Mouse (Mus musculus) frontal cortex, postnatal 10 days (tissue): Measurements from ENCODE around the gene Setd1b.

Experiments used
- DNase-seq, 2 experiments: peaks; one replicate each; pipeline ENCODE4 v3.0.0; 2022; ENCODE audit warnings: low spot score in 2 of 2, mixed read lengths in 1 of 2

Gene Setd1b

DNA sequence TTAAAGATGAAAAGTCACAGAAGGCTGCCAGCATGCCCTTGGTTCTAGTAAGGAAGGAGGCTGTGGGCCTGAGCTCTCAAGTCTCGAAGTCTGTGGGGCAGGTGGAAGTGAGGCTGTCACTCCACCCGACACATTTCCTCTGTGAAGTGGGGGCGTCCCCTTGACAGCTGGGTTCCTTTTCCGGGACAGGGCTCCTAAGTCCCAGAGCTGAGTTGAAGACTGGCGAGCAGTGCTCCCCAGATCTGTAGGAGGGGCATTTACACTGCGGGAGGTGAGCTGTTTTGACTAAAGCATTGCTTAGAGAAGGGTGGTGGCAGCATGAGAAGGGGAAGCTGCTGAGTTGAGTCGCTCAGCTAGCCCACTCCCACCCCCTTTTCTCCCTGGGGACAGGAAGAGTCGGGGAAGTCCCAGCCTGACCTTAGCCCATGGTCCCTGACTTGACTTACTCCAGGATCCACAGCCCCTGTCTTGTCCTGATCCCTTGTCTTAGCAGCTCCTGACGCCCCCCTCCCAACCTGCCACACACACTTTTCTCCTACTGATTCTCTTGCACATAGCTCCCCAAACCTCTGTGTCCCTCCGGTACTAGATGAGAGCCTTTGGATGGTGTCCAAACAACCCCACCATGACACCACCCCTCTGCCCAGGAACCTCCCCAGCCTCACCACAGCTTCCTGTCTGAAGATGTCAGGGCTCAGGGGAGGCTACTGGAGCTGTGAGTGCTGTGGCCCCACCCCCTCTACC, 13.4 kb upstream of the Setd1b start:
- DNase-seq, result no peak

DNA sequence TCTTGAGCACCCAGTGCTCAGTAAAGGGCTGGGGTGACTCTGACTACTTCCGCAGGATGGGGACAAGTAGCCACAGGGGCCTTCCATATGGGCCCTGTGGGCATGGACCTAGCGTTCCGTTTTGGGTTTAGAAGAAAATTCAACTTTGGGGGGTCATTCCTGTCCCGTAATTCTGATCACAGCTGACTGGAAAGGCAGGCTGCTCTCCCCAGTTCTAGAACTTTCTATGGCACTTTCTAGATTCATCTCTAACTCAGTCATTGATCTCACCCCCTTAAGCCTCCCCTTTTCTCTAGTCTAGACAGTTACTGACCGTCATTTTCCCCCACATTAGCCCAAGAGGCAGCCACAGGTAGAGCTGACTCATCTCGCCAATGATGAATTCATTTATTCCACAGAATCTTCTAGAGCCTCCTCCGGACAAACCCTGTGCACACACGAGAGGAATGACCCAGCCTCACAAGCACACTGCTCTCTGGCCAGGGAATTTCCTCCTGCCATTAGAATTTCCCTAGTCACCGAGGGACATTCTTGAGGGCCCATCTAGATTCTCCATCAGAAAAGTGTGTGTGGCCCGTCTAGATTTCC, 12.7 kb upstream of the Setd1b start:
- DNase-seq, result no peak

DNA sequence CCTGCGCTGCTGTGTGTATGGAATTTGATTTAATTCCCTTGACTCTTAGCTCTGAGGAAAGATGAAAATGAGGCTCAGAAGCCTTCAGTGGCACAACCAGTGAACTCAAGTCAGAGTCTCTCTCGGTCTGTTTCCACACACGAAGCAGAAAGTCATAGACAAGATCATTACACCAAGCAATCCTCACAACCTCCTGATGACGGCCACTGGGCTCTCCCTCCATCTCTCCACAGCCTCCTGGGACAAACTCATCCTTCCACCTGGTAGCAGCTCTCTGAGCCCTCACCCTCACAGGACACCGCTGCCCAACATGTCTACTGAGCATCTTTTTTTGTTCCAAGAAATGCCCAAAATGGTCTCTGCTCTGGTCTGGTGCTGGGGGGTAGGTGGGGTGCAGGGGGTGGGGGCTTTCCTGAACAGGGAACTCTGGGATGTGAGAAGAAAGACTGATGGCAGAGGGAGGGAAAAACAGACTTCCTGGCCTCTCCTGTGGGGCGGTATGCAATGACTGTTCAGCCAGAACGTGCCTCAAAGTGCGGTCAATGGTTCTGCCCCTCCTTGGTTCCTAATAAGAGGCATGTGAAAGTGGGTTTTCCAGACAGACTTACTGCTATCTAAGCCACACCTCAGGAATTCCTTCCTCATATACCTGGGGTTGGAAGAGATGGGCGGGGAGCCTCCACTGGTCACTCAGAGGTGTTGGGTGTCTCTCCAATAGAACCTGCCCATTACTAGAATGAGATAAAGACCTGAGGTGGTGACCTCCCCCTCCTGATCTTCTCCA, 11.8 kb upstream of the Setd1b start:
- DNase-seq, result no peak

DNA sequence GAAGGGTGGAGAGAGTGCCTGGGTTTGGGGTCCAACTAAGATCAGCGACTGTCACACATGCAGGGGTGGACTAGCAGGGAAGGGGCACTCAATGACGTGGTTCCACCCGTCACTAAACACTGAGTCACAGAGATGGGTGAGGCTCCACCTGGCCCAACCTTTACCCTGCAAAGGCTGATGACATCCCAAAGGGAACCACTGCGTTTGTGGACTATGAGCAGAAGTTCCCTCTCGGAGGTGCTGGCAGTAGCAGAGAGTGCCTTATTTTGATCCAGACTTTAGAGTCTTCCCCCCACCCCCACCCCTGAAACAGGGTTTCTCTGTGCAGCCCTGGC, 11.2 kb upstream of the Setd1b start:
- no peak for DNase-seq

DNA sequence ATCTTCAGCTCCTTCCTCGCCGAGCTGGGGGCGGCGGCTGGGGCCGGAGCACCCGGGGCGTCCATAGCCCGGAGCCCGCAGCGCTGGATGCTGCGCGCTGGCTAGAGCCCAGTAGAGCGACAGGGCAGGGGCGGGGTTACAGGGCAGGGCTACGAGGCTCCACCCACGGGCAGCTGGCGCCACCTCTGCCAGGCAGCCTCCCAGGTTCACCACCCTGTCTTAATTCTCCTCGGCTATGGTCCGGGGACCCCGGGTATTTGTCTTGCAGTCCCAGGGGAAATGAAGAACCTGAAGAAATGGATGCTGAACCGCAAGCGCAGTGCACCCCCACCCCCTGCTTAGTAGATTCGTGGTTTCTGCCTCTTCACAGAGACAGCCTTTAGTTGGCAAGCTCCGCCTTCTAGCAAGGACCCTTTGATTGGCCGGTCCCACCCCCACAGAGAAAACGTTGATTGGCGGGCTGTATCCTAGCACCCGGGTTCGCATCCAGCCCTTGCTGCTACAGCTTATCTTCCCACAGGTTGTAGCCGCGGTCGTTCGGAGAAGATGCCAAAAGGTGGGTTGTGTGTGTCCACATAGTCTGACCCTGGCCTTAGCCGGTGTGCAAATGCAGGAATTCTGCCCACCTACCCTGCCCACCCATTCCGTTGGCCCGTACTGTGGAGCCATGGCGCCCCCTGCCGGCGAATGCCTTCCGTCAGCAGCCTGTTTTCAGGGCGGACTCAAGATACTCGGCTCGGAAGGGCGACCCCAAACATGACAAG, 9.5 kb upstream of the Setd1b start, which contains the start of gene Rhof:
Rhof (minus strand) TSS at position 385 of the 764 bp plus-strand sequence.
- peak; percentile 80 to 88 for DNase-seq

DNA sequence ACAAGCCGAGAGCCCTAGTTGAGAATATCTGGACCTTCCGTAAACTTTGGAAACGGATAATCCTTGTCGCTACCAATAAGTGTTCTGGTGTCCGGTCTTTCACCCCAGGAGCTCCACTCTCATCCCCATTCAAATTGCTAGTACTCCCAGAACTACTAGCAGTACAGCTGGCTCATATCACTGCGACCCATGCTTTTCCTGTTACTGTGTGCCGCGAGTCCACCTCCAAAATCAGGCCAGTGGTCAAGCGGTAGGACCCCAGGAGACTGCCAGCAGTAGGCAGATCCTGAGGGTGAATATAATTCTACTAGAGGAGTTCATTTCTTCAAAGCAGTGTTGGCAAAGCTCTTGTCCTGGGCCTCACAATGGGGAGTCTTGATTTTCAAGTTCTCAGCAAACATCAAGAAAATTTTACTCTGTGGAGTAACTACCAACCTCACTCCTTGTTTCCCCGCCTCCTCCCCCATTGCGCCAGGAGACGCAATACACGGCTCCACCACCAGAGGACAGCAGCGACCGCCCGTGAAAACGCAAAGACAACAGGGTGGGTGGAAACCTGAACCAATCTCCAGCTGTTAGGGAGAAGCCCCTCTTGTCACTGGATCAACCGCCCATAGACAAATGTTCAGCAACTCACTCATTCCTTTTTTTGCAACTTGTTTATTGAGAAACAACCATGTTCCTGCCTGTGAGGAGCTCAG, 8.8 kb upstream of the Setd1b start:
- peak in 1 of 2 experiments; percentile 87 for DNase-seq

DNA sequence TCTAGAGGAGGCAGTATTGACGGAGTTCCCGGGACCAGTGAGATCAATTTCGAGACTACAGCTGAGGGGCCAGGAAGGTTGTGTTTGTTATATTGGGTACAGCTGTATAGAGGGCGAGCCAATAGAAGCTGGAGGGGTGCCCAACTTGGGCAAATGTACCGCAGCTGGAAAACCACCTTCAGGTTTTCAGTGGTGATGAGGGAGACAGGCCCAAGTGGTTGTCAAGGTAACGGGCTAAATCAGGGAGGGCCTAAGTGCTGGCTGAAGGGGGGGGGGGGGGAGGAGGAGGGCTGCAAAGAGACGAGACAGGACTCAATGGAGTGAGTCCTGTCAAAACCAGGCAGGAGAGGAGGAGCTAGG, 8.2 kb upstream of the Setd1b start:
- DNase-seq, result no peak

DNA sequence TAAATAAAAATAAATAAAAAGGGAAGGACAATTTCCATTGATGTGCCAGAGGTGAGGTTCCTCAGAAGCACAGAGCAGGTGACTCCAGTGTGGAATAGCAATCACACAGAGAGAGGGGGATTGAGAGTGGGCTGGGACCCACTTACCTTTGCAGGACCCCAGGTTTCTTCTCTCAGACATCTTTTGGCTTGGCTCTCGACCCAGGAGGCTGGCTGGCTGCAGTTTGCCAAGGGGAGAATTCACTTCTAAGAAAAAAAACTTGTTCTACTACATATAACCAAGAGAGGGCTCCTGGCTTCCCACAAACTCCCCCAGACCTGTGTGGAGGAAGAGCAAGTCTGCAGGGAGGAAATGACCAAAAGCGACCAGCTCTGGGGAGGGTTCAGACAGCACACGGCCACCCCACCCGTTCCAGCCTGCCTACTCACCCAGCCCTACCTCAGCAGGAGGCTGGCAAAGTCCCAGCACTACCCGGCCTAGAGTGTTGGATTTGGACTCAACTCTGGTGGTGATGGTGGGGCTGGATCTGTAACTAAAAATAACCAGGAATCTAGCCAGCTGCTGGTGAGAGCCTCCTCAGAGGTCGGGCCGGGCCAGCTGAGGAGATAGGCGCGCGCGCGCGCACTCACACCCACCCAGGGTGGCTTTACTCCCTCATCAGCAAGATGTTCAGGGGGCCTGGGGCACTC, 7.7 kb upstream of the Setd1b start:
- no peak for DNase-seq

DNA sequence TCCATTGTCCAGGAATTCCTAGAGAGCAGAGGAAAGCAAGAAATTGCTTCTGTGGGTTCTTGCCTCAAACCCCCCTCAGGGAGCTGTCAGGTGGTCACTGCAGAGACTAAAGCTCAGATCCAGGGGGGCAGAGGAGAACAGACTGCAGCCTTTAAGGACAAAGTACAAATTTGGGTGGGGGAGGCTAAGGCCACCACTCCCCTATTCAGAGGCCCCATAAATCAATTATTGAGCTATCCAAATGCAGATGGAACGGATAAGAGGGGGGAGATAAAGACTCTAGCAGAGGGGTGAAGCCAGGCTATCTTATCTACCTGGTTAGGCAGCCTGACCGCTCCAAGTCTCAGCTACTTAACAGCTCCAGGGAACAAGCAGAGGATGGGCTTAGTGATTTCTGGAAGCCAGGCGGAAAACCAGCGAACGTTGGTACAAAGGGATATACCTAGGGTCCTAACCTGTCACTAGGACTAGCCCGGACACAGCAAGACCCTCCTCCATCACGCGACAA, 7.1 kb upstream of the Setd1b start:
- DNase-seq, result no peak

DNA sequence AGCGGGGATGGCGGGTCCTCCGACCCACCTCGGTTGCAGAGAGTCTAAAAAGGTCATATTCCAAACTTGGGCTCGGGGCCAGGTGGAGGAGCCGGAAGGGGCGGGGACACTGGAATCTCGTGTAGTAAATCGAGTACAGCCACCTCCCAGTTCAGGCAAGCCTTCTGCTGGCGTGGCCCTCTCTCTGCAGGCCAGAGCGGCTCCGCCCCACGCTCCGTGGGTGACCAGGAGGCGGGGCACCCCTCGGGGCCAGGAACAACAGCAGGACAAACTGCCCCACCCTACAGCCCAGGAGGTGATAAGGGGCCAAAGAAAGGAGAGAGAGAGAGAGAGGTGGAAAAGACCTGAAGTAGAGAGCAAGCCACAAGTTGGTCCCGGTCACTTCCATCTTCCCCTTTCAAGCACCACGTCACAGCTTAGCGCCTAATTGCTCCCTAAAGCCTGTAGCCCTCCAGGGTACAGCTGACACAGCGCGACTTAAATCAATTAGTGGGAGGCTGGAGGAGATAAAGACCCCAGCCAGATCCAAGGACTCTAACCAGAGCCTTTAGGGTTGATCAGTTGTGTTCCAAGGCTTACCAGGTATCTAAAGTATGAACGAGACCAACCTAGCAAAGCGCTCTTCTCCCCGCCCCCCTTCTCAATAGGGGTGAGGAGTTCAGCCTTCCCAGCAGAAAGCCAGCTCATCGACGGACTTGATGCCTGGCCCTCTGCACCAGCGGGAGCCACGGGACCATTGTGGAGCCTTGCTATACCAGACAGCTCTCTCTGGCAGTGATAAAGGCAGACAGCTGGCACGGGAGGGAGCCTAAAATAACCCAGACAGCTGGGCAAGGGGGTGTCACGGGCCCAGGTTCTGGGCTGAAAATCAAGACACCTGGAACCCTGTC, 6.3 kb upstream of the Setd1b start:
- DNase-seq, result no peak

DNA sequence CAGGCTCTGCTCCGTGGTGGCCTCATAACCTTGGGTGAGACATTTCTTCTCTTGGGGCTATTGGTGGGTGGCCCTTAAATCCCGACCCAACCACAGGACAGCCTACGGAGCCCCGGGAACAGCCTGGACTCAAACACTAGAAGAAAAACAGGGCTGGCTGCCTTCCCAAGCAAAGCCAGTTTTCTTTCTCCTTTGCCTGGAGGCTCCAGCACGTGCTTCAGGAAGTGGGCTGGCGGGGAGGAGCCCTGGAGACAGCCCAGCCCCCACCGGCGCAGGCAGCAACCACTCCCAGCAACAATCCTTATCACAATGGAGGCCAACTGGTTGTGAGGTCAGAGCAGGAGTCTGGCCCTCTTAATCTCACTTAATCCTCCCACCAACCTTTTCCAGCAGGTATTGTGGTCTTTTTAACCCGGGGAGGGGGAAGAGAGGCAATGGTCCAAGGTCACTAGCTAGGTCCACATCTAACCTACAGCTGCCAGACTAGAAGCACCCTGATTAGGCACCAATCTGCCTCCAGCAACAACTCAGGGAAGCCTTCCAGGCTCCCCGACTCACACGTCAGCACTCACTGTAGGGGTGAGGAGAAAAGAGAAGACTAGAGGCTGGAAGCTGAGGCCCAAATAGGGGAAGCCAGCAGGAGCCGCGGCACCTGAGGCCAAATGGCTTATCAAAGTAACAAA, 5.5 kb upstream of the Setd1b start:
- peak; percentile 86 to 87 for DNase-seq

DNA sequence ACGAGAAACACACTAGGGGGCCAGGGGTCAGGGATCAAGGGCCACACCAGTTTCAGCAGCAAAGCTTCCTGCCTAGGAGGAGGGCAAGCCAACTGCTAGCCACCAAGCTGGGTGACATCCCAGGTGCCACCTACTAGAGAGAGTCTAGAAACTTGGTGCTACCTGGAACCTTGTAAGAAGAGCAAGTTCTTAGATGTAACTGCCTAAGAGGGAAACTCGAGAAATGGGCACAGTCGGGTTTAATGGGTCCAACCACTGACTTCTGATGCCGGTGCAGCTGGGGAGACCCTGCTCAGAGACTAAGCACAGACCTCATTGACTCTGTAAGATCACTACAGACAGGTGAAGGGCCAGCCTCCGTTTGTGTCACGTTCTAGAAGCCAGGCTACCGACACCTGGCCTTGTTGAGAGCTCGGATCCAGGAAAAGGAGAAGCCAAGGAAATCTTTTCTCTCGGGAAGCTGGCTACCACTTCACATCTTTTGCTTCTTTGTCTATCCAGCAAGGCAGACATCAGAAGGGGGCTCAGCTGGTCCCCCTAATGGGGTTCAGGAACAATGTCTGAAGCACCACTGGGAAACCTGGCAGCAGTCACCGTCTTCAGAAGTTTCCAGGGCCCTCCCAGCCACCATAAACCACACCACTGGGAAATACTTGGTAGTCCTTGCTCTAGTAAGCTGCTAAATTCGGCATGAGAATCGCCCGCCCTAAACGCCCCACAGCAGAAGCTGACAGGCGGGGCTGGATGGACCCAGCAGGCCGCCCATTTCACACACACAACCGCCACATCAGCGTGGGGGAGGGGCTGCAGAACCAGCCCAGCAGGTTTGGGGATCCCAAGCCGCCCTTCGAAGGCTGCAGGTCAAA, 4.7 kb upstream of the Setd1b start:
- DNase-seq, result peak in 1 of 2 experiments; percentile 74

DNA sequence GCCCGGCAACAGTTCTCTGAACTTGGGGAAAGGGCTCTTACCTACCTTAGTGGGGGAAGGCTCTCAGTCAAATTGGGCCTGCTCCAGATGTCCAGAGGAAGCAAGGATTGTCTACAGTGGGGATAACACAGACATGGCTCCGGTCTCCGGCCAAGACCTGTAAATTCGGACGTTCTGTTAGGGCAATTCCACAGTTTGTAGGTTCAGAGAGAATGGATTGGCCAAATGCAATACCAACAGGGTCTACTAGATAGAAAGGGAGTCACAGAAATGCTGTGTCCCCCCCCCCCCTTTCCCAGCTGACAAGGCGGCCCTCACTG, 4.1 kb upstream of the Setd1b start:
- DNase-seq, result no peak

DNA sequence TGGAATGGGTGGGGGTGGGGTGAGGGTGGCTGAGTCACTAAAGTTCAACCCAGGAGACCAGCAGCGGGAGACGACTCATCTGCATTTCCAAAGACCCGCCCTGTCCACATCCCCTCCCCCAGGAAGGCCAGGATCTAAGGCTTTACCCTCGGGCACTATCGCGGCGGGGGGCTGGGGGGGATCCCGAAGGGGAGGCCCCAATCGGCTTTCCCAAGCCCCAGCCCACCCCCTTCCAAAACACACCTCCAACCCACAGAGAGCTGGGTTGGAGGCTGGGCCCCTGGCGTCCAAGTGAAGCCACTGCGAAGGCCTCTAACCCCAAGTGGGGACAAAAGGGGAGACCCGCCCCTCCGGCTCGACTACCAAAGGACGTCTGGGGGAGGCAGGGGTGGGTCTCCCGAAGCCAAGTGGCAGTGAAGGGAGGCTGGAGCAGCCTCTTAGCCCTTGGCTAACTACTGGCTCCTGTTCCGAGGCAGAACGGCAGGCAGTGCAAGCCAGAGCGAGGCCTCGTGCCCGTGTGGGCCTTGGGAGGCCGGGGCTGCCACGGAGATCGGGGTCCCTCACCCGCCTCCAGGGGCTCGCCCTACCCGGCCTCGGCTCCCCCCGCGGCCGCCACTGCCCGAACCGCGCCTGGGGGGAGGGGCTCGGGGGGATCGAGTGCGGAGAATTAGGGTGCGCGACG, 3.6 kb upstream of the Setd1b start:
- DNase-seq, result no peak

DNA sequence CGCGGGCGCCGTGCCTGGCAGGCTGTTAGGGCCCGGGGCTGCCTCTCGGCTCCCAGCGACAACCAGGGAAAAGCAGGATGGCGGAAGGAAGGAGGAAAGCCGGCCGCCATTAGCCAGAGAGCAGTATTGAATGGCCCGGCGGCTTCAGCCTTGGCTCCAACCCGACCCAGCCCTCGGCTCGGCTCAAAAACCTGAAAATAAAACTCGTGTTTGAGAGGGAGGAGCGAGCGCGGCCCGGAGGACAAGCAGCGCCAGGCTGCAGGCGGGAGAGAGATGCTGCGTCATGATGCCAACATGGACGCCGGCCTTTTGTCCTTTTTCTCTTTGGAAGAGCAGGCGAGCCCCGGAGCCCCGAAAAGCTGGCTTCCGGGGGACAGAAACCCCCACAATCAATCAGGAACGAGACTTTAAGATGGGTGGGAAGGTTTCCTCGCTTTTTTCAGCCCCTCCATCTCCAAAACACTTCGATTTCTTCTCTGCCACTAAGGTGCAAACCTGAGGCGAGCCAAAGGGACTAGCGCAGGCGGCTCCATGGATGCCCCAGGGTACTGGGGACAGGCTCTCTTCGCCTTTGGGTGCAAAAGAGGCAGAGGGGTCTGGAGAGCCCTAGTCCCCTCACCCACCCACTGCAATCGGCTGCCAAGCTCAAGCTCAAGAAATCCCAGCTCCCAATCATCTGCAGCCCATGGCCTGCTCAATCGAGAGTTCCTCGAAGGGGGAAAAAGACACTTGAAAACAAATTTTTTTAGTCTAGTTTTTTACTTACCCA, 2.9 kb upstream of the Setd1b start:
- peak in 1 of 2 experiments; percentile 83 for DNase-seq

DNA sequence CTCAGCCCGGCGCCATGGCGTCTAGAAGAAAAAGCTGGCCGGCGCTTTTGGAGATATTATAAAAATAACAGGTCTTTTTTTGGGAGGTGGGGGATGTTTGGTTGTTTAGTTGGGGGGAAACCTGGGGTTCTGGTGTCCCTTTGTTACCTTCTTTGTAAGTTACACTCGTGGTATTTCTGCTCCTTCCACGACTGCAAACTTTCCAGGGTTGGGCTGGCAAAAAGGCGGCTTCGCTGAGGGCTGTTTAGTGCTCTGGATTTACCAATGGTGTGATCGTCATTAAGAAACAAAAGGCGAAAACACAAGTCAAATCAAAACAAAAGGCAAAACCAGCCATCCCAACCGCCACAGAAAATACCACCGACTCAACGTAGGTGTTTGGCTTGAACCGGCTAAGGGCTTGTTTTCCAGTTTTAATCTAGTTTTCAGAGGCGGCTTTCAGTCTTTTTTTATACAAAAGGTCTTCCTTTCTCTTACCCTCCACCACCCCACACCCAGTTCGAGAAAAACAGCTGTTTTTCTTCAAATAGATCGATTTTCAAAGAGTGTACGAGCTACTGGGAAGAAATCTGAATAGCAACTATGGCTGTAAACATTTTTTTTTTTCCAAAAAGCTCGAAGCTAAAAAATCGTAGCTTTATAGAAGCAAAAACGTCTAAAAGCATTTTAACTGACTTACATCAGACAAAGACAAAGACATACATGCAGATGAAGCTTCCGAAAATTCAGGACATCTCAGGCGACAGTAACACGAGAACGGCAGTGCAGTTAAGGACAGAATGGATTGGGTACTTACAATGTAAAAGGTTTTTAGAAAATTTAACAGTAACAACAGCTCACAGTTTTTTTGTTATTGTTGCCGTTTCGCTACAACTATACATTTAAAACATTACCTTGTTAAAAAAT, 2.0 kb upstream of the Setd1b start:
- DNase-seq, result no peak
